Mouse (Mus musculus) midbrain, embryonic 11.5 days (tissue): ENCODE measurements around the gene Ppp1r1c. TPM values are rescaled to one million over a fixed set of nuclear protein-coding genes. Genes with fewer than 3 reads are reported as not detected.
"Not testable (repeated sequence)": the region's sequence is repeated elsewhere in the genome, so short reads cannot be mapped to it uniquely, and the experiment has no call there.

Source experiments
- ATAC-seq: fragments of 200-750 bp; cut with Nextera tagmentation; 2 replicates; pipeline ENCODE4 v1.8.0; 2017; ENCODE audit warnings: moderate TSS enrichment, moderate library complexity; ENCODE audit not compliant: low FRiP score
- DNase-seq: peaks from one replicate; pipeline ENCODE4 v3.0.0; 2015; ENCODE audit warnings: low spot score; ENCODE audit errors: missing footprints
- H3K27ac ChIP-seq: fragments of 300-500 bp; sonication (generic); 2 replicates; pipeline ENCODE4 v1.5.1; 2014; ENCODE audit warnings: low read depth, low read length
- H3K27me3 ChIP-seq: fragments of 300-500 bp; sonication (generic); 2 replicates; pipeline ENCODE4 v1.6.1; 2014; ENCODE audit warnings: mild to moderate bottlenecking, low read length, moderate library complexity, mixed read lengths; ENCODE audit not compliant: control insufficient read depth, insufficient read depth
- H3K36me3 ChIP-seq: fragments of 300-500 bp; sonication (generic); 2 replicates; pipeline ENCODE4 v1.6.1; 2014; ENCODE audit warnings: mild to moderate bottlenecking, low read length, moderate library complexity, mixed read lengths; ENCODE audit not compliant: control insufficient read depth, insufficient read depth
- H3K4me1 ChIP-seq: fragments of 300-500 bp; sonication (generic); 2 replicates; pipeline ENCODE4 v1.6.1; 2014; ENCODE audit warnings: low read length; ENCODE audit not compliant: control insufficient read depth, insufficient read depth
- H3K4me2 ChIP-seq: fragments of 300-500 bp; sonication (generic); 2 replicates; pipeline ENCODE4 v1.6.1; 2014; ENCODE audit warnings: mild to moderate bottlenecking, moderate library complexity
- H3K4me3 ChIP-seq: fragments of 300-500 bp; sonication (generic); 2 replicates; pipeline ENCODE4 v1.5.1; 2014; ENCODE audit warnings: low read depth, low read length
- H3K9ac ChIP-seq: fragments of 300-500 bp; sonication (generic); 2 replicates; pipeline ENCODE4 v1.6.1; 2014; ENCODE audit warnings: low read length
- H3K9me3 ChIP-seq: fragments of 300-500 bp; sonication (generic); 2 replicates; pipeline ENCODE4 v1.6.1; 2016; ENCODE audit warnings: low read length; ENCODE audit not compliant: control insufficient read depth
- WGBS: fragments of 180-500 bp; shearing (Covaris S2); extraction: QIAGEN DNeasy Blood & Tissue Kit; methylation state at CpG from one replicate; pipeline ENCODE4 v1.1.7; 2014; 5-methylcytosine and 5-hydroxymethylcytosine counted together
- polyA plus RNA-seq: library from polyadenylated mRNA; unstranded; fragments of >200 nt; fragmentation: Nextera tagmentation; extraction: Ambion mirVana; gene quantifications from 2 replicates; pipeline ENCODE4 v1.2.1, GENCODE M21; 2014

Gene Ppp1r1c
- polyA plus RNA-seq, 1 experiment from 2014 or later, result 2.1 TPM

DNA sequence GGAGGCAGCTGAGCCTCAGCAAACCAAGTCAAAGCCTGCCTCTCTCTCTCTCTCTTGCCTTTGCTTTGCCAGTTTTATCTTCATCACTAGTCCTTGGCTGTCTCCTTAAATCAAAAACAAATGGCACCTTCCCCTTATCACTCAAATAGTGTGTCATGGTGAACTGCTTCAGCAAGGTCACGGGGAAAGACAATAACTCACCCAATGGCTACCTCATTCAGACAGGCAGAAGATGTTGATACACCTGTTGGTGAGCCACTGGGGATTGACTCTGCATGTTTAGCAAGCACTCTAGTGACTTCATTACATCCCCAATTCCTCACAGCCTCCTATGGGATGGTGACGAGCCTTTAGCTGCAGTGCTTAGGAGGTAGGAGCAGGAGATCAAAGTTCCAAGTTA lies 89.9 kb downstream of the Ppp1r1c start:
- no peak overlapping the region for H3K4me3 ChIP-seq
- ATAC-seq (no peak), DNase-seq (no peak)
- no peaks in the 10 kb centered on the region for H3K27me3 ChIP-seq
- H3K4me1 ChIP-seq, result 0 out of 2 replicates have a peak, but pooled peaks cover 2% of the 10 kb centered on the region
- H3K36me3 ChIP-seq, result no peaks in the 10 kb centered on the region
- H3K27ac ChIP-seq, result no peak overlapping the region
- no peak overlapping the region for H3K9ac ChIP-seq
- 67% methylated on average over 2 of the region's 2 CpGs for WGBS
- H3K4me2 ChIP-seq, result no peak overlapping the region
- no peaks in the 10 kb centered on the region for H3K9me3 ChIP-seq

DNA sequence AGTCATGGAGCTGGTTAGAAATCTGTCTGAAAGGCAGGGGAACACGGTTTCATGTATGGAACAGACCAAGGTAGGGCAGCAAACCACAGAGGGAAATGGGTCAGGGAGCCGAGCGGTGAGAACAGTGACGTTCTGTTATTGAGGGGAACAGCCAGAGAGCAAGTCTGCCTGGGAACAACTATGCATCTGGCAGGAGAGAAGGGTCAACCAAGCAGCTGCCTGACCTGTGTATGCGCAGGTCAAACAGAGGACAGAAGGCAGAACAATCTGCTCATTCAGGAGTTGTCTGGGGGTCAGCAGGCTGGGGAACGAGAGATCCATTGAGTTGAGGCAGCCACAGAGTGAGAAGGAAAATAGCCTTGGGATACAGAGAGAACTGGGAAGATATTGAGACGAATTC lies 91.0 kb downstream of the Ppp1r1c start:
- Histone ChIP-seq H3K4me2 (no peak overlapping the region), H3K36me3 (no peaks in the 10 kb centered on the region), H3K27ac (no peak overlapping the region), H3K27me3 (no peaks in the 10 kb centered on the region), H3K9ac (no peak overlapping the region), H3K4me3 (no peak overlapping the region), H3K4me1 (0 out of 2 replicates have a peak, but pooled peaks cover 2% of the 10 kb centered on the region), H3K9me3 (no peaks in the 10 kb centered on the region)
- peak; percentile 76 for ATAC-seq
- DNase-seq, result no peak
- WGBS, result 41% methylated on average over 7 of the region's 7 CpGs

DNA sequence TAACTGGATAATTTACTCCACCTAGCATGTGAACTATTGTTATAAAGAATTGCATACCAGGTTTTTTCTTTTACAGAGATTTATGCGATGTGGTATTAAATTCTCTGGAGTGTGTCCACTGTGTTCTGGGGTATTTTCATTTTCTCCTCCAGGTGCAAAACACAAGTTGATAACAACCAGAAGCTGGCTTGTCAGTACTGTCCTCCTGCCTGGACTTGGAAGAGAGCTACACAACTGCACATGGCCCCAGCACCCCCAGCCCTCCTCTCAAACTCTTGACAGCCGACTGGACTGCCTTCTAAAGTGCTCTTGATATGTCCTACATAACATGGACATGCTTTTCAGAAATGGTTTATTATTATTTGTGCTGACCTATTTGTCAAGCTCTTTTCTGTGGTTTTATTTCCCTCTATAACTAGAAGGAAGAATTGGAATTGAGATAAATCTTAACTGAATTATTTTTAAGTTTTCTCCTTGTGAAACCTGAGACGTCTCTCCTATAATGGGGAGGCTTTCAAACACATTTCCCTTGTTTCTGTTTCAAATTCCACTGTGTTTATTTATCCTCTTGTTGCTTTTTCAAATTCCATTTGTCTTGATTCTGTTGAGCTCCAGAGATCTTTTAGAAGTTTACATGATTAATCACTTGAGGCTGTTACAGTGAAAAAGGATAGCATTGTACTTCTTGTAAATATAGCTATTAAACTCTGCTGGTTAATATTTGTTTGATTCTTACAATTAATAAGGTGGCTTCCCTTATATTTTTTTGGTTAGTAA lies 108.3 kb downstream of the Ppp1r1c start:
- no peaks in the 10 kb centered on the region for H3K27me3 ChIP-seq
- WGBS, result 69% methylated on average over 3 of the region's 3 CpGs
- no peak for DNase-seq

DNA sequence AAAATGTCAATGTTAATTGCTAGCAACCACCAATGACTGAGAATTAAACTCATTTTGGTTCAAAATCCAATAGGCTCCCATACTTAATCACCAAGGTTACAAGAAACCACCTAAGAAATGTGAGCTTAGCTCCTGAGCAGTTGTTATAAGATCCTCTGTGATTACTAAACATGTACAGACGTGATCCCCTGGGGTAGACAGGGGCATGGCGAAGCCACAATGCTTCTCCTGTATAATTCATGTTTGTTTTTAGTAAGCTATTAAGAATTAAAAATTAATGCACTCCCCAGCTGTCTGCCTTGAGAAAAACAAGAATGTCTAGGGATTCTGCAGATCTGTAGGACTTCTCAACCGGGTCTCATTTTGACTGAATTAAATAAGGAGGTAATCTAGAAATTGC lies 112.0 kb downstream of the Ppp1r1c start:
- Histone ChIP-seq H3K4me2 (no peak overlapping the region), H3K9ac (no peak overlapping the region), H3K36me3 (no peaks in the 10 kb centered on the region), H3K4me3 (no peak overlapping the region), H3K4me1 (no peaks in the 10 kb centered on the region), H3K9me3 (no peaks in the 10 kb centered on the region), H3K27me3 (no peaks in the 10 kb centered on the region), H3K27ac (no peak overlapping the region)
- peak; percentile 44; the same call in 1 of the 2 replicates for ATAC-seq
- DNase-seq, result no peak
- 59% methylated on average over 3 of the region's 3 CpGs for WGBS

More for the DNA sequence above, 108.3 kb downstream of the Ppp1r1c start:
- H3K36me3 ChIP-seq, result no peaks in the 10 kb centered on the region
- H3K9ac ChIP-seq, result no peak overlapping the region
- no peaks in the 10 kb centered on the region for H3K4me1 ChIP-seq
- no peak overlapping the region for H3K27ac ChIP-seq
- no peak overlapping the region for H3K4me2 ChIP-seq
- no peaks in the 10 kb centered on the region for H3K9me3 ChIP-seq
- no peak for ATAC-seq
- no peak overlapping the region for H3K4me3 ChIP-seq

DNA sequence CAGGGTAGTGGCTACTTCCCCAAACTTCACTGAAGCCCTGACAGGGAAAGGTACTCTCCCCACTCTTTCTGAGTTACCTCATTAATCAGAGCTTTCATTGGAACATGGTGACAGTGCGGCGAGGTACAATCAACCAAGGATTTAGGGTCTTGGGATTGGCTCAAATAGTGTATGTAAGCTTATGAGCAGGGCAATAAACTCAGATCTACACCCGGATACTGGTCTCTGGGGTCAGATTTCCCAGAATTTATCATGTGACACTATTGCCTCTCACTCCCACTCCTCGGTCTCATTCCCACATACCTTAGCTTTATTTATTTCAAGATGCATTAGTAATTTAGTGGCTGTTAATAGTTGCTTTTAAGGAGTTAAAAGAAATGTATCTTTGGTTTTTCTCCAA lies 118.3 kb downstream of the Ppp1r1c start:
- Histone ChIP-seq H3K4me3 (no peak overlapping the region), H3K27ac (no peak overlapping the region), H3K36me3 (no peaks in the 10 kb centered on the region), H3K4me2 (no peak overlapping the region), H3K9me3 (no peaks in the 10 kb centered on the region), H3K27me3 (no peaks in the 10 kb centered on the region), H3K9ac (no peak overlapping the region), H3K4me1 (no peaks in the 10 kb centered on the region)
- ATAC-seq (no peak), DNase-seq (no peak)
- 90% methylated on average over 4 of the region's 4 CpGs for WGBS

DNA sequence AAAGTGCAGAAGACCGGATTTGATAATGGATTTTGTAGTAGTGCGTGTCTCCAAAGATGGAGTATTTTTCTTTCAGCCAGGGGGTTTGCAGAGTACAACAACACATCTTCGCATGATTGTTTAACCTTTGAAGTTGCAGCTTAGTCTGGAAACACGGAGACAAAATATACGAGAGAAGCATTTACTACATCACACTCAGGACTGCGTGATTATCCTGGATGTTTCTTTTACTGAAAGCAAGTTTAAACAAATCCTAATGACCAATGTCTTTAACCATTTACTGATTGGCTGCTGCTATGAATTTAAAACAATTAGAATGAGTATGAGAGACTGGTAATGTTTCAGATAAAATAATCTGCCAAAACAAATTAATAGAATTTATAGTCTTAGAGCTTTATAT lies 131.5 kb downstream of the Ppp1r1c start:
- Histone ChIP-seq H3K4me3 (no peak overlapping the region), H3K27me3 (no peaks in the 10 kb centered on the region), H3K4me2 (no peak overlapping the region), H3K27ac (no peak overlapping the region), H3K9me3 (no peaks in the 10 kb centered on the region), H3K4me1 (no peaks in the 10 kb centered on the region), H3K9ac (no peak overlapping the region), H3K36me3 (no peaks in the 10 kb centered on the region)
- 83% methylated on average over 6 of the region's 6 CpGs for WGBS
- ATAC-seq (no peak), DNase-seq (no peak)

DNA sequence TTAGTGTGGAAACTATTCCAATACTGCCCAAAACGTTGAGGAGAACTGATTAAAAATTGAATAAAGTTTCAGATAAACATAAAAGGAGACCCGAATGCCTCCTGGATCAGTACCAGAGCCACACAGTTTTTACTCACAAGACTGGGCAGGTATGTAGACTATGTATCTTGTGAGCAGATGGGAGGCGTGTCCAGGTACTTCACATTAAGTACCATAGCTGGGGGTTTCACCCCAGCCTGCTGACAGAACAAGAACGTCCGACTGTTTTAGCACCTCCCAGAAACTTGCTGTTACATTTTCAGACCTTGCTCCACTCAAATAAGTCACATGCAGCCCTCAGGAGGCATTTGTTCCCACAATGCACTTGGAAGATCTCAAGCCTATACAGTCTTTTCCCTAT lies 131.9 kb downstream of the Ppp1r1c start:
- DNase-seq, result no peak
- ATAC-seq, result no peak
- 79% methylated on average over 5 of the region's 5 CpGs for WGBS
- Histone ChIP-seq H3K4me3 (no peak overlapping the region), H3K9me3 (no peaks in the 10 kb centered on the region), H3K4me2 (no peak overlapping the region), H3K9ac (no peak overlapping the region), H3K36me3 (no peaks in the 10 kb centered on the region), H3K4me1 (no peaks in the 10 kb centered on the region), H3K27me3 (no peaks in the 10 kb centered on the region), H3K27ac (no peak overlapping the region)

DNA sequence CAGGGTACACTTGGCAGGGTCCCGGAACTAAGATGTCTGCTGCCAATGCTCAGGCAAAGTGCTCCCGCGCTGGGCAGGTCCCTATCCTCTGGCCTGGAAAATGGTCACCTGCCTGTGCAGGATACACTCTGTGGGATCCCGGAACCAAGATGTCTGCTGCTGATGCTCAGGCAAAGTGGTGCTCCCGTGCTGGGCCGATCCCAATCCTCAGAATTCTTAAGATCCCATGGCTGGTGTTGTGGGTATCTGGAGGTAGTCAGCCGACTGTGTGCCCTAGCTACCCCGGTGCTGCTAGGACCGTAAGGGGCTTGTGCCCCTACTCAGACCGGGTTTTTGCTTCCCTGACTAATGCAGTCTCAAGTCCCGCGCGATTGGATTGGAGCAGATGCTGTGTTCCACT lies 139.8 kb downstream of the Ppp1r1c start:
- not testable (repeated sequence) for H3K27ac ChIP-seq, DNase-seq, H3K4me2 ChIP-seq, H3K36me3 ChIP-seq, ATAC-seq, H3K27me3 ChIP-seq, H3K4me3 ChIP-seq, H3K9ac ChIP-seq, H3K9me3 ChIP-seq, H3K4me1 ChIP-seq
- WGBS, result 85% methylated on average over 13 of the region's 13 CpGs

DNA sequence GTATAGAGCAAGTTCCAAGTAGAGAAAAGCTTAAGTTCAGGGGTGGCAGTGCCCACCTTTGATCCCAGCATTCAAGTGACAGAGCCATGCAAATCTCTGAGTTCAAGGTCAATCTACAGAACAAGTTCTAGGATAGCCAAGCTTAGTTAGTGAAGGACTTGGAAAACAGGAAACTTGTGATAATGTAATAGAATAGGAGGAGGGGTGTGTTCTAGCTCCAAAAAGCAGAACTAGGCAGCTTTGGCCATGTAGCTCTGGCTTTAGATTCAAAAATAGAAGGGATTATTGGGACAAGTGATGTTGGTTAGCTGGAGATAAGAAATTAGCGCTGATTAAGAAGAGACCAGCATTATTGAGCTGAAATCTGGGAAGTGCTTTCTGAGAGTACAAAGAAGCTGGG lies 149.3 kb downstream of the Ppp1r1c start:
- Histone ChIP-seq H3K4me3 (no peak overlapping the region), H3K4me1 (no peaks in the 10 kb centered on the region), H3K9ac (no peak overlapping the region), H3K27me3 (no peaks in the 10 kb centered on the region), H3K4me2 (no peak overlapping the region), H3K9me3 (no peaks in the 10 kb centered on the region), H3K36me3 (no peaks in the 10 kb centered on the region), H3K27ac (no peak overlapping the region)
- WGBS, result 86% methylated on average over 1 of the region's 1 CpGs
- no peak for ATAC-seq
- DNase-seq, result no peak
